Mouse (Mus musculus) brain, embryonic 14.5 days (tissue): Measurements from ENCODE around the gene Gemin6.

Source experiments
- CTCF ChIP-seq: fragments of 200-500 bp; IDR thresholded peaks from 2 replicates; pipeline ENCODE4 v1.5.1; 2012; ENCODE audit warnings: inconsistent platforms, mild to moderate bottlenecking, moderate library complexity, borderline replicate concordance; ENCODE audit not compliant: insufficient read depth, insufficient read length; ENCODE audit errors: extremely low read depth
- POLR2A ChIP-seq: fragments of 200-500 bp; IDR thresholded peaks from 2 replicates; pipeline ENCODE4 v1.6.1; 2012; ENCODE audit warnings: mild to moderate bottlenecking, inconsistent platforms, borderline replicate concordance; ENCODE audit not compliant: poor library complexity, insufficient read depth, insufficient read length, severe bottlenecking; ENCODE audit errors: extremely low read depth

GRCm38 (mm10) chr17:80220131-80220530 lies 4.1 kb upstream of the Gemin6 start:
- no peak for TF ChIP-seq POLR2A
- TF ChIP-seq CTCF, result no peak
